Mouse (Mus musculus): ENCODE measurements around the gene Thumpd3.

The Thumpd3 gene

GRCm38 (mm10) chr6:113046041-113046975 is at the start of gene Thumpd3:
Thumpd3 (plus strand) TSS chr6:113046225.
- DNase-seq (ENCODE audit: low spot score), result peak; percentile 98

- peak; percentile 90 for DNase-seq (ENCODE audit: low spot score)
Measured at GRCm38 (mm10) chr6:112999199-112999598, 46.8 kb upstream of the Thumpd3 start.

GRCm38 (mm10) chr6:113000666-113001287 is 45.2 kb upstream of the Thumpd3 start:
- DNase-seq (ENCODE audit: low spot score), result peak; percentile 85

- no peak for DNase-seq (ENCODE audit: low spot score)
Measured at GRCm38 (mm10) chr6:113001719-113002118, 44.3 kb upstream of the Thumpd3 start.

GRCm38 (mm10) chr6:113003313-113004111 is 42.5 kb upstream of the Thumpd3 start:
- DNase-seq (ENCODE audit: low spot score), result no peak

GRCm38 (mm10) chr6:113006833-113007232 is 39.2 kb upstream of the Thumpd3 start:
- DNase-seq (ENCODE audit: low spot score), result no peak

- DNase-seq (ENCODE audit: low spot score), result no peak
Measured at GRCm38 (mm10) chr6:113011886-113012285, 34.1 kb upstream of the Thumpd3 start.

GRCm38 (mm10) chr6:113012495-113012941 is 33.5 kb upstream of the Thumpd3 start:
- DNase-seq (ENCODE audit: low spot score), result peak; percentile 90

- DNase-seq (ENCODE audit: low spot score), result peak; percentile 37
Measured at GRCm38 (mm10) chr6:113013550-113013949, 32.5 kb upstream of the Thumpd3 start.

GRCm38 (mm10) chr6:113017500-113018047 is 28.5 kb upstream of the Thumpd3 start:
- DNase-seq (ENCODE audit: low spot score), result no peak

- DNase-seq (ENCODE audit: low spot score), result no peak
Measured at GRCm38 (mm10) chr6:113018139-113018538, 27.9 kb upstream of the Thumpd3 start.

GRCm38 (mm10) chr6:113024866-113025265 is 21.2 kb upstream of the Thumpd3 start:
- peak; percentile 81 for DNase-seq (ENCODE audit: low spot score)

- no peak for DNase-seq (ENCODE audit: low spot score)
Measured at GRCm38 (mm10) chr6:113025774-113026173, 20.3 kb upstream of the Thumpd3 start.

- DNase-seq (ENCODE audit: low spot score), result no peak
Measured at GRCm38 (mm10) chr6:113027446-113027845, 18.6 kb upstream of the Thumpd3 start.

- DNase-seq (ENCODE audit: low spot score), result no peak
Measured at GRCm38 (mm10) chr6:113029006-113029405, 17.0 kb upstream of the Thumpd3 start.

GRCm38 (mm10) chr6:113030553-113030952 is 15.5 kb upstream of the Thumpd3 start:
- DNase-seq (ENCODE audit: low spot score), result no peak

- no peak for DNase-seq (ENCODE audit: low spot score)
Measured at GRCm38 (mm10) chr6:113030970-113031660, 14.9 kb upstream of the Thumpd3 start.

- no peak for DNase-seq (ENCODE audit: low spot score)
Measured at GRCm38 (mm10) chr6:113032121-113032520, 13.9 kb upstream of the Thumpd3 start.

- no peak for DNase-seq (ENCODE audit: low spot score)
Measured at GRCm38 (mm10) chr6:113033185-113033584, 12.8 kb upstream of the Thumpd3 start.

- no peak for DNase-seq (ENCODE audit: low spot score)
Measured at GRCm38 (mm10) chr6:113034466-113034865, 11.6 kb upstream of the Thumpd3 start.

- DNase-seq (ENCODE audit: low spot score), result no peak
Measured at GRCm38 (mm10) chr6:113036463-113037175, 9.4 kb upstream of the Thumpd3 start.

All from MN1 (cell line).